Mouse (Mus musculus) heart, postnatal 14 days (tissue): ENCODE data around the gene Tnk2. TPM values are rescaled to one million over a fixed set of nuclear protein-coding genes. Genes with fewer than 3 reads are reported as not detected.
"Not testable (repeated sequence)": the region's sequence is repeated elsewhere in the genome, so short reads cannot be mapped to it uniquely, and the experiment has no call there.

Experiments
- DNase-seq, 2 experiments: peaks; one replicate each; pipeline ENCODE4 v3.0.0; 2021 to 2022
- intact Hi-C: fragments of 180-260 bp; cut with DNase I; formaldehyde crosslinking; loops from one replicate; pipeline ENCODE4 v1.15.1; 2025
- total RNA-seq, 2 experiments: library from RNA; stranded (reverse); gene quantifications; 2 replicates each; pipeline ENCODE4 v1.2.3; 2021

The Tnk2 gene
- total RNA-seq, 2 experiments from 2014 or later: 24.1 to 26.7 TPM

DNA sequence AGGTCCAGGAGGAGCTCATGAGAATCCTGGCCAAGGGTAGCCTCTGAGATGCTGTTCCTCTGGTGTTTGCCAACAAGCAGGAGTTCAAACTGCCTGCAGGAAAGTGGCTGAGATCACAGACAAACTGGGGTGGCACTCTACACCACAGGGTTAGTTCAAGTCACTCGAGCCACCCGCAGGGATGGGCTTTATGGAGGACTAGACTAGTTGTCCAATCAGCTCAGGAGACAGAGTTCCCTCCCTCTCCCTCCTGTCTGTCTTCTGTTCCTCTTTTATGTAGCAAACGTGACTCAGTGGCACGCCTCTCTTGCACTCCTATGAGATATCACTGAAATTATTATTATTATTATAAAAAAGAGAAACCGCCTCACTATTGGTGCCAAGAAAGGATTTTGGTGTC is 9.5 kb upstream of the Tnk2 start:
- intact Hi-C loops: no loop called here
- DNase-seq: no peak

GRCm38 (mm10) chr16:32635314-32635713 is 8.4 kb upstream of the Tnk2 start:
- DNase-seq: no peak
- intact Hi-C loops: loop anchor here (5.0 kb wide), 1 partner anchor 128 kb away; no protein-coding TSS in a partner anchor

DNA sequence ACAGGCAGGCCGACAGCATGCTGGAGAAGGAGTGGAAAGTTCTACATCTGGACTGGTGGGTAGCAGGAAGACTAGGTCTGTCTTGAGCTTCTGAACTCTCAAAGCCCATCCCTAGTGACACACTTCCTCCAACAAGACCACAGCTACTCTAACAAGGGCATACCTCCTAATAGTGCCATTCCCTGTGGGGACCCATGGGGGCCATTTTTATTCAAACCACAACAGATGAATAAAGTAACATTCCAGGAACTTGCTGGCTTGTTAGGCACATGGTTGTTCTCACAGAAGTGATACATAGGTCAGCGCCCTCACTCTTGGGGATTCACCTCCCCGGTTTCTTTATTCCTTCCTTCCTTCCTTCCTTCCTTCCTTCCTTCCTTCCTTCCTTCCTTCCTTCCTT is 7.3 kb upstream of the Tnk2 start:
- DNase-seq: no peak
- intact Hi-C loops: loop anchor here (5.0 kb wide), 1 partner anchor 129 kb away; no protein-coding TSS in a partner anchor

DNA sequence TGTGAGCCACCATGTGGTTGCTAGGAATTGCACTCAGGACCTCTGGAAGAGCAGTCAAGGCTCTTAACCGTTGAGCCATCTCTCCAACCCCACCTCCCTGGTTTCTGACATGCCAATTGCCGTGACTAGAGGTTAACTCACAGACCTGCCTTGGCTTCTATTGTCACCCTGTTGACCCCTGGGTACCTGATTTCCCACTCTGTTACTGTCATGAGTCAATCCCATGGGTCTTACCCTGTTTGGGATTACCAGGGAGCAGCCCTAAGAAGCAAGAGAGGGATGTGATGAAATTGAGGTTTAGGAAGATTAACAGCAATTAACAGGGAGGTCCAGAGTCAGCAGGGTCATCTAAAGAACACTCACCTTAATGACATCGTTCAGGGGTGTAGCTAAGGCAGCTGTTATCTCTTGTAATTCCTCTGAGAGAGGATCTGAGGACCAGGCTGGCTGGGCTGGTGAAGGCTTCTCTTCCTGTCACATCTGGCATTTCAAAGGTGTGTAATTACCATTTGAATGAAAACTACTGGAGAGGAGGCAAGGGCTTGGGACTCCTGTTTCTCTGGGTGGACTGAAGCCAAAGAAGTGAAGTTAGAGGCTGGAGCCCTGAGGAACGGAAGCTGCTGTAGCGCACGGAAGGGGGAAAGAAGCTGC is 6.7 kb upstream of the Tnk2 start:
- no peak for DNase-seq
- intact Hi-C loops: loop anchor here (5.0 kb wide), 1 partner anchor 130 kb away; no protein-coding TSS in a partner anchor

GRCm38 (mm10) chr16:32638476-32638875 is 5.2 kb upstream of the Tnk2 start:
- intact Hi-C loops: loop anchor here (2.0 to 5.0 kb wide), 2 partner anchors 44 to 131 kb away; no protein-coding TSS in a partner anchor
- DNase-seq: peak; percentile 86 to 87

GRCm38 (mm10) chr16:32640096-32640495 is 3.6 kb upstream of the Tnk2 start:
- peak in 1 of 2 experiments; percentile 24 for DNase-seq
- intact Hi-C loops: no loop called here

GRCm38 (mm10) chr16:32640683-32641082 is 3.0 kb upstream of the Tnk2 start:
- intact Hi-C loops: not testable (repeated sequence)

GRCm38 (mm10) chr16:32641440-32642219 is 2.0 kb upstream of the Tnk2 start:
- no peak for DNase-seq
- intact Hi-C loops: no loop called here

More at GRCm38 (mm10) chr16:32640683-32641082, 3.0 kb upstream of the Tnk2 start:
- not testable (repeated sequence) for DNase-seq

DNA sequence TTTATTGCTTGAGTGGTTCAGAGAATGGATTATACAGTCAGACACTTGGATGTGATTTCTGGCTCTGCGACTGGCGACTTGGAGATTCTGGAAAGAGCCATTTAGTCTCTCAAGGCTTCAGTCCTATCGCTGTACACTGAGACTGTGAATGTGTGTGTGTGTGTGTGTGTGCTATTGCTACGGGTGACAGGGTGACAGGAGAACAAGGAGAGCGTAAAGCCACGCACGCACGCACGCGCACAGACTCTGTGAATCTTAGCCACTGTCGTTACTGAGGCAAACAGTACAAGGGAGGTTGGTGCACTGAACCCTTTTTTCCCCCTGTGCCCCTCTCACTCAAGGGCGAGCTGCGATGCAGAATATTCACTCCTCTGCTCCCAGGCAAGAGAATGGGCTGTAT is 1.4 kb upstream of the Tnk2 start:
- no peak for DNase-seq
- intact Hi-C loops: no loop called here

DNA sequence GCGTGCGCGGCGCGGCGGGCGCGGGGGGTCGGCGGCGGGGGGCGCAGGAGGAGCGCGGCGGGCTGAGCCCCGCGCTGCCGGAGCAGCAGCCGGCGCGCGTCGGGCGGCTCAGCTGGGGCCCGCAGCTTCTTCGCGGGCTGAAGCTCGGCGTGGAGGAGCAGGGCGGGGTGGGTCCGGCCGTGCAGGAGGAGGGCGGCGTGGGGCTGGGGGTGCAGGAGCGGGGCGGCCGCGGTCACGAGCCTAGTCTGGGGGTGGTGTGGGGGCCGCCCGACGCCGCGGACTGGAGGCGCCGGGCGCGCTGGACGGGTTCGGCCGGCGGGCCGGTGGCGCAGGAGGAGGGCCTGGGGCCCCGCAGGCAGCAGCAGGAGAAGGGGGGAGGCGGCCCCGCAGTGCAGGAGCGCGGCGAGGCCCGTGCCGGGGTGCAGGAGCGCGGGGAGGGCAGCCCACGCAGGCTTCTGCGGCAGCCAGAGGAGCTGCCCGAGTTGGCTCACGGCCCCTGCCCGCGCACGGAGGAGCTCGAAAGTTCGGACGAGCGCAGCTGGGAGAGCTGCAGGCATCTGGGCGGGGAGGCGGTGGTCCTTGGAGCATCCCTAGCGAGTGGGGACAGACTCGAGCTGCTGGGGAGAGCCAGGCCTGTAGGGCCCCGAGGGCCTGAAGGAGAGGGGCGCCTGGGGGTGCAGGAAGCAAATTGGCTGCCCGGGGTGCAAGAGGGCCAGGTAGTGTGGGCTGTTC is 561 bp downstream of the Tnk2 start:
- peak; percentile 53 to 58 for DNase-seq
- intact Hi-C loops: no loop called here

DNA sequence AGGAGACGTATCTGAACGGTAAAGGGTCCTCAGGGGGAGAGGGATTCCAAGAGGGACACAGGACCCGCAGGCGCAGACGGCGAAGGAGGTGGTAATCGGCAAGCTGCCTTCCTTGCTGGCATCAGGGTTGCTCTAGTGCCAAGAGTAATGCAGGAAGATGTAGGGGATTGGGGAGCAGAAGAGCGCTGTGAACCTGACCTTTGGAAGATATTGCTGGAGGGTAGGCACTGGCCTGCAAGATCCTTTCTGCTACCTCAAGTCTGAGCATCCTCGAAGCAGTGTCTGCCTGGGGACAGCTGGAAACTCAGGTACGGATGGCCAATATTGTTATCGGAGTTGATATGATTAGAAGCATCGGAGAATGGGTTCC is 1.1 kb downstream of the Tnk2 start:
- no peak for DNase-seq
- intact Hi-C loops: loop anchor here (1.0 kb wide), 1 partner anchor 15 kb away; no protein-coding TSS in a partner anchor

DNA sequence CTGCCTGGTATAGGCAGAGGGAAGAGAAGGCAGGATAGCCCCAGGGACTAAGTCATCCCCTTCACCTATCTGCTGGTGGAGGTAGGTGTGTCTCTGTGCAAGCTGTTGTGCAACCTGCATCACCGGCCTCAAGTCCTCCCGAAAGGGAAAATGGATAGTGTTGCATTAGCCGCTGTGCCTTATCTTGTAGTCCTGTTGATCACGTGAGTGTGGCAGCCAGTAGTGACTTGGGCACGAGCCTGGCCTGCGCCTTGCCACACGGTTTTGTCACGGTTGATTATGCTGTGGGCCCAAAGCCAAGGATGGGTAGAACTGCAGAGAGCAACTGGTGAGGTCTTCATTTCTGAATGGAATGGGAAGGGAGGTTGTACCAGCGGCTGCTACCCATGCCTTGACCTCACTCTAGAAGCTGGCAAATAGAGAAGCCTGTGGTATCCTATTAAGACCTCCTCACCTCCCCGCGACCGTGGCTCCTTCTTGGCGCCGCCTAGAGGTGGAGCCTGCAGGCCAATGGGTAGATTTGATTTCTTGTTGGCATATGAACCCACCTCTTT is 1.8 kb downstream of the Tnk2 start:
- intact Hi-C loops: loop anchor here (1.0 kb wide), 1 partner anchor 14 kb away; no protein-coding TSS in a partner anchor
- DNase-seq: no peak

- intact Hi-C loops: no loop called here
These were observed 2.3 kb downstream of the Tnk2 start for GRCm38 (mm10) chr16:32646014-32646413.

GRCm38 (mm10) chr16:32647712-32648111 is 4.0 kb downstream of the Tnk2 start:
- DNase-seq: no peak
- intact Hi-C loops: no loop called here

More at GRCm38 (mm10) chr16:32646014-32646413, 2.3 kb downstream of the Tnk2 start:
- no peak for DNase-seq

GRCm38 (mm10) chr16:32650461-32650860 is 6.8 kb downstream of the Tnk2 start:
- intact Hi-C loops: no loop called here
- no peak for DNase-seq

DNA sequence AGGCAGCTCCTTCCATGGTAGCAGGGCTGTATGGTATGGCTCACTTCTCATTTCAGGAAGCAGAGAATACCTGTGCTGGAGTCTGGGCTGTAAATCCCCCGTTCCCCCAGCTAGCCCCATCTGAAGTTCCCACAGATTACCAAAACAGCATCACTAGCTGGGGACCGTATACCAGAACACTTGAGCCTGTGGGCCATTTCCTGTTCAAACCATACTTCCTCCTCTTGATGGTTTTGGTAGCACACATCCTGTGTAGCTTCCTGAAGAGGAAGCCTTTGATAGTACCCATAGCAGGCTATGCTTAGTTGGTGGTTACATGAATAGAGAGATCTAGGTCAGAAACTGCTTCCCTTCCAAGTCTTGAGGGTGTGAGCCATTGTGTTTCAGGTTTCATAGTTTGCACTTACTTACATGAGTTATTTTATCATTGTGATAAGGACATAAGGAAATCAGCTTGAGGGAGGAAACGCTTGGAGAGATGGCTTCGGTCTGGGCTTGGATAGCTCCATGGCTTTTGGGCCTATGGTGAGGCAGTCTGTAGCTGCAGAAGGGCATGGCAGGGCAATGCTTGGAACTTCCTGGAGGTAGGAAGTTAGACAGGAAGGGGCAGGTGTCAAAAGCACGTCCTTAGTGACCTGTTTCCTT is 7.4 kb downstream of the Tnk2 start:
- DNase-seq: no peak
- intact Hi-C loops: no loop called here

DNA sequence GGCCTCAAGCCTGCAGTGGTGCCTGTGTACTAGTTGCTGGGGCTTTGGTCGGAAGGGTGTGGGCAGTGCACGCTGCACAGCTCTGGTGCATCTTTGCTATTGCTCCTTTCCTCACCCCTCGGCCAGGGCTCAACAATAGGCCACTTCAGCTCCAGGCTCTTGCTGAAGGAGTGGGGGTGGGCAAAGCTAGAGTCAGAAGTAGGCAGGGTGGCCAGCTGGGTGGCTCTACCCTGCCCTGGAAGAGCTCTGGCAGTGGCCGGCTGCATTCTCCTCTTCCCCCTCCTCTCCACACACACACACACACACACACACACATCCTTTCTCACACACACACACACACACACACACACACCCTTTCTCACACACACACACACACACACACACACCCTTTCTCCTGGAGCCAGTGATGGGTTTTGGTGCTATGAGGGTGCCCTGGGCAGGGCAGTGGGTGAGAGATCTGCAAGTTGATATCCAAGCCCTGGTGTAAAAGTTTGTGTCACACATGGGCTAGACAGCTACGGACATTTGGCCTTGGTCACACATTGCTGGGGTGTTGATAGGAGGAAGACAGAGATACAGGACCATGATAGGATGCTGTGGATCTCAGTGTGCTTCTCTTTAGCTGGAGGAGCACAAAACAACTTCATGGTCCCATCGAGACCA is 10.5 kb downstream of the Tnk2 start:
- intact Hi-C loops: no loop called here
- no peak for DNase-seq

DNA sequence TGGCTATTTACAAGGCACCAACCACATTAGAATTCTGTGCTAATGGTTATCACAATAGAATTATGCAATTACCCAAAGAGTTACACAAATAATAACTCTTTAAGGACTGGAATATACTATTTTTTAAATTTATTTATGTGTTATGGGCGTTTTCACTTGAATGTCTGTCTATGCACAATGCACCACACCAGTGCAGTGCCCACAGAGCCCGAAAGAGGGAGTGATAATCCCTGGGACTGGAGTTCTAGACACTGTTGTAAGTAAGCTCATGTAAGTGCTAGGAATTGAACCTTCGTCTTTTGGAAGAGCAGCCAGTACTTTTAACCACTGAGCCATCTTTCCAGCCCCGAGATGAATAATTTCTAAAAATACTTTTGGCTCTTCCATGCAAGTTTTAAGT is 11.9 kb downstream of the Tnk2 start:
- DNase-seq: no peak
- intact Hi-C loops: no loop called here

GRCm38 (mm10) chr16:32656321-32656720 is 12.6 kb downstream of the Tnk2 start:
- DNase-seq: no peak
- intact Hi-C loops: no loop called here

GRCm38 (mm10) chr16:32656794-32657193 is 13.1 kb downstream of the Tnk2 start:
- peak in 1 of 2 experiments; percentile 62 for DNase-seq
- intact Hi-C loops: no loop called here
